Mouse (Mus musculus): ENCODE measurements at regions not wholly inside any gene's neighbourhood (a gene's known extent, or its start where the extent isn't known, plus 50 kb on each side); places are given as distances from the start of the nearest gene placed in this dataset.

DNA sequence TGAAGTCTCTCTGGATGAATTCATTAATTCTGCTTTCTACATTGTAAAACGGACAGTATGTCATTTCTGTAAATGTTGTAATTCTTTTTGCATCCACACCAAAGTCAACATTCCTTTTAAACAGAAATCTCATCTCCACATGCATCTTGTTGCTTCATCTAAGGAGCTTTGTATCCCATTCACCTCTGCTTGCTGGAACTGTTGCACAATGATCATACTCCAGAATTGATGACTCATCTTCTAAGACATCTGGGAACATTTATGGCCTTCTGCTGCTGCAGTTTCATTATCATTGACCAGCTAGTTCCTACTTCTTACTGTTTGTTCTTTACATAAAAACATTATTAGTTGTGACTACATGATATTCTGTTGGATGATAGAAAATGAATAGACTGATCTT, 1926.9 kb upstream of the Gm38303 start:
- DNase-seq (ENCODE audit: low spot score in 2 of 2): no peak

GRCm38 (mm10) chr3:12257650-12258049, 1922.2 kb upstream of the Gm38303 start:
- no peak for DNase-seq (ENCODE audit: low spot score in 2 of 2)

GRCm38 (mm10) chr3:12246145-12246544, 1910.7 kb upstream of the Gm38303 start:
- peak in 1 of 2 experiments; percentile 3 for DNase-seq (ENCODE audit: low spot score in 2 of 2)

- no peak for DNase-seq (ENCODE audit: low spot score in 2 of 2)
Observed at GRCm38 (mm10) chr3:12241026-12241425, 1905.5 kb upstream of the Gm38303 start.

- DNase-seq (ENCODE audit: low spot score in 2 of 2): no peak
Observed at GRCm38 (mm10) chr3:12227741-12228480, 1892.4 kb upstream of the Gm38303 start.

- DNase-seq (ENCODE audit: low spot score in 2 of 2): no peak
Observed at GRCm38 (mm10) chr3:12226816-12227215, 1891.3 kb upstream of the Gm38303 start.

DNA sequence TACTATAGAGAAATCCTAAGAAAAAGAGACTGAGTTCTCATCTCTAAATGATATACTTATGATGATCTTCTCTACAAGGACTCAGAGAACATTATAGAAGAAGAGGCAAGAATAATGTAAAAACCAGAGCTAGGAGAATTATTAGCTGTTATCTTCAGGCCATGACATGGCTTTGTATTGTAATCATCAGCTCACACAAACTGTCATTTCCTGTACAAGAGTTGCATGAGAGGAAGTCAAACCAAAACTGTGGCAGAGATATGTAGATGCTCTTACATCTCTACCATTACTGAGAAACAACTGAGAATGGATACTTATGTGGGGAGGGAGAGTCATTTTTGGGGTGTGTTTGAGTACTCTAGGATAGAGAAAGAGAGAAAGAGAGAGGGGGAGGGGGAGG, 1889.4 kb upstream of the Gm38303 start:
- no peak for DNase-seq (ENCODE audit: low spot score in 2 of 2)

- DNase-seq (ENCODE audit: low spot score in 2 of 2): no peak
Observed at GRCm38 (mm10) chr3:12216035-12216434, 1880.6 kb upstream of the Gm38303 start.

DNA sequence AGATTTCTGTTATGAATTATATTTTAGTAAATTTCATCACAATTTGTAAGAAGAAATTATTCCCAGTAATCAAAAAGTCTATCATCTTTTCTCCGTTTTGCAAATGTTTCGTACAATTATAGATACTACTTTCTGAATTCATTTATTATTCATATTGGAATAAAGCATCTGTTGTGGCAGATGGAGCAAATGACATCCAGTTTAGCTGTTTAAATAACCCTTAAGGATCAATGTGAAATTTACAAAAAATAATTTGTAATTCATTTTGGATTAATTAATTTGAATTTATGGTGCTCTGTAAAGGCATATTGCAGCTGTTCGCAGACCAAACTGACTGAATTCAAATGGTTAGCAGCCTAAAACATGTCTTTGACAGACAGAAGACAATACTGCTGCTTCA, 1879.3 kb upstream of the Gm38303 start:
- DNase-seq (ENCODE audit: low spot score in 2 of 2): no peak

GRCm38 (mm10) chr3:12173371-12173770, 1837.9 kb upstream of the Gm38303 start:
- no peak for DNase-seq (ENCODE audit: low spot score in 2 of 2)

GRCm38 (mm10) chr3:12151329-12151728, 1815.8 kb upstream of the Gm38303 start:
- no peak for DNase-seq (ENCODE audit: low spot score in 2 of 2)

All from left cerebral cortex, adult 9 months (tissue).